Mouse (Mus musculus): Measurements from ENCODE around the gene Lin7b.
"Not testable (repeated sequence)": the region's sequence is repeated elsewhere in the genome, so short reads cannot be mapped to it uniquely, and the experiment has no call there.

Gene Lin7b

DNA sequence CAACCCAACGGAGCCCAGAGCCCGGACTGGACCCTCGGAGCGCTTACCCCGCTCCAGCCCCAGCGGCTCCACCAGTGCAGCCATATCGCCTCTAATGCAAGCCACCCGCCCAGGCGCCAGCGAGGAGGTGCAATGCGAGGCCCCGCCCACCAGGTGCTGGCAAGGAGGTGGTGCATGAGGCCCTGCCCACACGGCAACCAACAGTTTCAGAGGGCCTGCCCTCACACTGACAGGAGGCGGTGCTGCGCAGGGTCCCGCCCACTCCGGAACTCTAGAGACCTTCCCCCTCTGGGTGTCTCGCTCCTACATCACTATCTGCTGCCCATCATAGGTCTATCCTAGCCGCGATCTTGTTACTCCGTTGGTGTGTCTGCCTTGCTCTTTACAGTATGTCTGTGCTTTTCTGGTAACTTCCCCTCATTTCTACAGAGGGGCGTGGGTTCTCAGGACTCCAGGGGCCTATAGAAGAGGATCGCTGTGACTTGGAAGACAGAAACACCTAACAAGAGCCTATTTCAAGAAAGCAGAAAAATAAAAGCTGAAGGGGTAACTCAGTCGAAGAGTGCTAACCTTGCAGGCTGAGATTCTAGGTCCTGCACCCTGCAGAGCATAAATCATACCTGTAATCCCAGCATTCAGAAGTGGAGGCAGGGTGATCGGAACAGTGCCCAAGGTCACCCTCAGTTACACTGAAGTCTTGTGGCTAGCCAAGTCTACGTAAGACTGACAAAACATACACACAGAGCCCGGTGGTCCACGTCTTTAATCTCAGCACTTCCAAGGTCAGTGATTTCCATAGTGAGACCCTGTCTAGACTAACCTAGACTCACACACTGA lies at the start of gene Lin7b:
TSS of gene Lin7b (minus strand) at position 109 of the 837 bp plus-strand sequence.
- peak; percentile 95 for DNase-seq

DNA sequence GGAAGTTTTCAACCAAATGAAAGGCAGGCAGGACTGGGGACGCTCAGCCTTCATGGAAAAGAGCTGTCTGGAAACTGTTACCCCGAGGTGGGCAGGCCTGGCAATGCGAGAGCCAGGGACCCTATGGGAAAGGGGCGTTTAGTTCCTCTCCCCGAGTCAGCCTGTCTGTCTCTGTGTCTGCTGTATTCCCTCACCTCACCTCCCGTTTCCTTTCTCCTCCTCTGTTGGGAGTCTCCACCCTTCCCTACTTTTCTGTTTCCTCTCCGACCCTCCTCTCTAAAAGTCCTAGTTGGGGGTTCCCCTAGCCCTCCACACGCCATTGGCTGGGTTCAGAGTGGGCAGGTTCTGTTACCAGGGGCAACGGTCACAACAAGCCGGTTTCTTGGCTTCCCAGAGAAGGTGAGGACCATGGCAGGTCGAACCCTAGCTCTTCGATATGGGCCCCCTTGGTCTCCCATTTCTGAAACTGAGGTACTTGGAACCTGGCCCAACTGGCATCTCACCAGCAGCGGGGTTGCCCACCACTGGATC lies 47.6 kb upstream of the Lin7b start:
- no peak for DNase-seq

DNA sequence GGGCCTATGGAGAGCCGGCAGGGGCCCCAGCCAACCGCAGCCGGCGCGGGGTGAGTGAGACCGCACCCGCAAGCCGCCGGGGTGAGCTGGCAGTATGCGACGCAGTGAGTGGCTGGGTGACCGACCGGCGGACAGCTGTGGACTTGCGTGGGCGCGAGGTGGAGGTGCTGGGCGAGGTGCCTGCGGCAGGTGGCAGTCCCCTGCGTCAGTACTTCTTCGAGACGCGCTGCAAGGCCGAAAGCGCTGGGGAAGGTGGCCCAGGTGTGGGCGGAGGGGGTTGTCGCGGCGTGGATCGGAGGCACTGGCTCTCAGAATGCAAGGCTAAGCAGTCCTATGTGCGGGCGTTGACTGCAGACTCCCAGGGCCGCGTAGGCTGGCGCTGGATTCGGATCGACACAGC lies 45.3 kb upstream of the Lin7b start:
- no peak for DNase-seq

DNA sequence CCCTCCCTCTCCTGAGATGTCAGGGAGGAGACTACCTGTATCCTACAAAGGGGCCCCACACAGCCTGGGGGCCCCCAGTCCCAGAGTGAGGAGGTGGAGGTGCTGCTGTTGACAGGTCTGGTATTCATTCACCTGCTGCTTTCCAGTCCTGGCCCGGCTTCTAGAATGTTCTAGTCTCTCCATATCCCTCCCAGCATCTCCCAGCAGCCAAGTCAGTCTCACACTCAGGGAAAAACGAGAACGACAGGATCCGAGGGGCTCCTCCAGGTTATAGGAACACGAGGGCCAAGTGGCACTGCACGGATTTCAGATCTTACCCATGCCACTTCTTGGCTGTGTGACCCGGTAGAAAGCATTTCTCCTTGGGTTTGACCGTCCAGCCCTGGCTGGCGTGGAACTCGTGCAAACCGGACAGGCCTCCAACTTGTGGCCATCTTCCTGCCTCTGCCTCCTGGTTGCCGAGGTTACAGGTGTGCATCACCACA lies 44.4 kb upstream of the Lin7b start:
- DNase-seq = no peak

DNA sequence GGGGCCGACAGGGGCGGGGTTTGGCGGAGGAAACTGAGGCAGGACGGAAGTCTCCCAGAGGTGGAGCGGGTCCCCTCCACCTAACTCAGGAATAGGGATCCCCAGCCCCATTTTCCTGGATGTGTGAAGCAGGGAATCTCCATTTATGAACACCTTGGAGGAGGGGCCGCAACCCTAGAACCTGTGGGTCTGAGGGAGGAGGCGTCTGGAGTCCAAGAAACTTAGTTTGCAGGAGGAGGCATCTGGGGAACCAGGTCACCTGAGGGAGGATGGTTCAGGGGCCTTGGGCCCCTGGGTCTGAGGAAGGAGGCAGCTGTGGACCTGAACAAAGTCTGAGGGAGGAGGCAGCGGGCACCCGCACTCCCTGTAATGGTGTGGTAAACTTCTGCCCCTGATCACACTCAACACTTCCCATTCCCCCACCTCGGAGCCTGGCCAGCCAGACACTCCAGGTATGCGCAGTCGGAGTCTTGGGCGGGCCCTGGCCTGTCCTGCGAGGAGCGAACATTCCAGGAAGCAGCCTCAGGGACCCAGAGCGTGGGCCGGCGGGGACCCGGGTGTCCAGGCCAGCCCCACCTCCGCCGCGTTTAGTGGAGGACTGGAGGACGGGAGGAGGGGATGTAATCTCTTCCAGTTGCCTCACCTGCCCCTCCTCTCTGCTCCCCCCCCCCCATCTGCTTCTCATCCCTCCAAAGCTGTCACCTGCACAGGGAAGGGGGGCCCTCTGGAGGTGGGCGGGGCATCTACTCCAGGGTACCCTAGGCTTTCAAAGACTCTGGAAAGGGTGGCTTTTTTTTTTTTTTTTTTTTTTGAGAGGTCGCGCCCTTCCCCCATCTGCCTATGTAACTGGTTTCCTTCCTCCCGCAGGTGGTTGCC lies 43.7 kb upstream of the Lin7b start:
- DNase-seq = no peak

DNA sequence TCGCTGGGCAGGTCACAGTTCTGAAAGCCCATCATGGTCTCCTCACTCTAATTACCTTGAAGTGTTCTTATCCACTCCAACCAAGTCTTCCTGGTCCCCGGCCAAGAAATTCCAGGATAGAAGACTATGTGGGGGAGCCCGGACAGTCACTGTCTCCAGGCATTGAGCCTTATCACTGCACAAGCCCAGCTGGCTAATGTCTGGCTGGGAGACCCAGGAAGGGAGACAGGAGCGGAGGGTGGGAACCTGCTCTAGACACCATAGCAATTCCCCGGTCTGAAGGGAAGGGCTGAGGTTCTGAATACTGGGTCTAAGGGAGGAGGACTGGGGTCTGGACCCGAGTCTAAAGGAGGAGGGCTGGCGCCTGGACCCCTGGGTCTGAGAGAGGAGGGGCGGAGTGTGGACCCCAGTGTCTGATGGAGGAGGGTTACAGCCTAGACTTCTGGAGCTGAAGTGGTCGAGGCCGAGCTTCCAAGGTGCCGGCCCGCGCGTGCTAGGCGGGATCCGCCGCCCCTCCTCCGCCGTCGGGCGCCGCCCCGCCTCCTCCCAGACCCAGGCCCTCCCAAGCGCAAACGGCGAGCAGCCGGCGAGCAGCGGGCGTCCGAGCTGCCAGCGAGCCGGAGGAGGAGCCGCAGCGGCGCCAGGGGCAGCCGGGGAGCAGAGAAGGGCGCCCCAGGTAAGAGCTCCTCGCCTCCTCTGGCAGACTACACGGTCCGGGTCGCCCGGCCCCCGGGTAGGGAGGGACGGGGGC lies 42.9 kb upstream of the Lin7b start, which contains the start of gene Ntf5:
TSS of gene Ntf5 (plus strand) at position 583 of the 751 bp plus-strand sequence.
- no peak for DNase-seq

DNA sequence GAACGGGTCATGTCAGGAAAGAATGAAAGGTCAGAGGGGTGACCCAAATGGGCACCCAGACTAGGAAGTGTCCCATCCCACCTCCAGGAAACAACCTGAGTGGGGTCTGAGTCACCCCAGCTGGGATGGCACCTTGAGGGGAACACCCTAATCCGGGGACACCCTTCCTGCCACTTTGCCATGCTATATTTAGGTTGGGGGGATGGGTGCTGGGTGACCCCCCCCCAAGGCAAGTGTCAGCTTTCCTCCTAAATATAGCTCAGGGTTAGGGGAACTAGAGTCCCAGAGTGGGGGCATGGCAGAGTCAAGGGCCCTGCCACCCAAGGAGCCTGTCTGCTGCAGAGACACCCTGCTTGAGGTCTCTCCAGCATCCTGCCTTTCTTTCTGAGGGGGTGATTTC lies 42.0 kb upstream of the Lin7b start:
- no peak for DNase-seq

DNA sequence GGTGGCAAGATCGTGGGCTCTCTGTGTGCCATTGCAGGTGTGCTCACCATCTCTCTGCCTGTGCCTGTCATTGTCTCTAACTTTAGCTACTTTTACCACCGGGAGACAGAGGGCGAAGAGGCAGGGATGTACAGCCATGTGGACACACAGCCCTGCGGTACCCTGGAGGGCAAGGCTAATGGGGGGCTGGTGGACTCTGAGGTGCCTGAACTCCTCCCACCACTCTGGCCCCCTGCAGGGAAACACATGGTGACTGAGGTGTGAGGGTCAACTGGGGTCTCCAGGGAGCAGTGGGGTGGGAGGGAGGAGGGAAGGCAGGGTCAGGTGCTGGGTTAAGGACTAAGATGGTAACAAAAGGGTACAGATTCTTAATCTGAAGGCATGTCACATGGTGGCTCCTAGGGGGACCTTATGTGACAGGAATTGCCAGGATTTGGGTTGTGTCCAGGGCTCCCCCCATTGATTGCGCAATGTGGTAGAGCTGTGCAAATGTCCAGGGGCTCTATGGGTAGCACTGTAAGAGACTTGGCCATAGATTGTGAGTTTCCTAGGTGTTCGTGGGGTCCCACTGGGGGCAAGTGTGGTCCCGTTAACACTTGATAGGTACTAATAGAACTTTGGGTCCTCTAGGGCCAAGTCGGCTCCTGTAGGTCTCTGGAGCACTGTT lies 39.2 kb upstream of the Lin7b start:
- no peak for DNase-seq

DNA sequence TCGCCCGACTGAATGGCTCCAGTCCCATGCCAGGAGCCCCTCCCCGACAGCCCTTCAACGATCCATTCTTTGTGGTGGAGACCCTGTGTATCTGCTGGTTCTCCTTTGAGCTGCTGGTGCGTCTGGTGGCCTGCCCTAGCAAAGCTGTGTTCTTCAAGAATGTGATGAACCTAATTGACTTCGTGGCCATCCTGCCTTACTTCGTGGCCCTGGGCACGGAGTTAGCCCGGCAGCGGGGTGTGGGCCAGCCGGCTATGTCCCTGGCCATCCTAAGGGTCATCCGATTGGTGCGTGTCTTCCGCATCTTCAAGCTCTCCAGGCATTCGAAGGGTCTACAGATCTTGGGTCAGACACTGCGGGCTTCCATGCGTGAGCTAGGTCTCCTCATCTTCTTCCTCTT lies 38.6 kb upstream of the Lin7b start:
- DNase-seq = no peak

DNA sequence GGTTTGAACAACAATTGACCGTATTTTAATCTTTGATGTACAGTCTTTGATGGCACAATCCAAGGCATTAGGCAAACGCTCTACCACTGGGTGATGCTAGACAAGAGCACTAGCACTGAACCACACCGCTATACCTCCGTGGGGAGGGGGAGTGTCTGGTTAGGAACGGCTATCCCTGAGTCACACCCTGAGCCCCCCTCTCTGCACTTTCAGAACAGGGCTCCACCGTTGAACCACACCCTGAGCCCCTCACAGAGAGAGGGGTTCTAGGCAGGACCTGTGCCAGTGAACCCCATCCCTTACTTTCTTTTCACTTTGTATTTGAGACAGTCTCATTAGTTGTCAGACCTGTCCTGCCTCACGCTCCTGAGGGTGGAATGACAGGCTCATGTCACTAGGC lies 38.0 kb upstream of the Lin7b start:
- no peak for DNase-seq

DNA sequence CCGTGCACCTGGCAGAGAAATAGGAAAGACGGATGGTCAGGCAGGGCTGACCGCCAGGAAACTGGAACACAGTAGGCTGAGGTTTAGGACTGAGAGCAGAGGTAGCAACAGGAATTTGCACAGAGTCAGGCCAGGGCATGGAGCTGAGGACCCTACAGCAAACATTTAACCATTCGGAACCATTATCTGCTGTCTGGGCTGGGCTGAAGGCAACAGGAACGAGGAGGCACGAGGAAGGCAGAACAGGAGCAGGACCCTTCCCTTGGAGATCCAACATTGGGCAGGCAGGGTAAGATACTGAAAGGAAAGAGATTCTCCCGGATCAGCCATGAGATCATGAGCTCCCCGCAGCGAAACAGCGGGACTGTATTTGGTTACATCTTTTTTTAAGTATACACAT lies 37.5 kb upstream of the Lin7b start:
- DNase-seq = no peak

DNA sequence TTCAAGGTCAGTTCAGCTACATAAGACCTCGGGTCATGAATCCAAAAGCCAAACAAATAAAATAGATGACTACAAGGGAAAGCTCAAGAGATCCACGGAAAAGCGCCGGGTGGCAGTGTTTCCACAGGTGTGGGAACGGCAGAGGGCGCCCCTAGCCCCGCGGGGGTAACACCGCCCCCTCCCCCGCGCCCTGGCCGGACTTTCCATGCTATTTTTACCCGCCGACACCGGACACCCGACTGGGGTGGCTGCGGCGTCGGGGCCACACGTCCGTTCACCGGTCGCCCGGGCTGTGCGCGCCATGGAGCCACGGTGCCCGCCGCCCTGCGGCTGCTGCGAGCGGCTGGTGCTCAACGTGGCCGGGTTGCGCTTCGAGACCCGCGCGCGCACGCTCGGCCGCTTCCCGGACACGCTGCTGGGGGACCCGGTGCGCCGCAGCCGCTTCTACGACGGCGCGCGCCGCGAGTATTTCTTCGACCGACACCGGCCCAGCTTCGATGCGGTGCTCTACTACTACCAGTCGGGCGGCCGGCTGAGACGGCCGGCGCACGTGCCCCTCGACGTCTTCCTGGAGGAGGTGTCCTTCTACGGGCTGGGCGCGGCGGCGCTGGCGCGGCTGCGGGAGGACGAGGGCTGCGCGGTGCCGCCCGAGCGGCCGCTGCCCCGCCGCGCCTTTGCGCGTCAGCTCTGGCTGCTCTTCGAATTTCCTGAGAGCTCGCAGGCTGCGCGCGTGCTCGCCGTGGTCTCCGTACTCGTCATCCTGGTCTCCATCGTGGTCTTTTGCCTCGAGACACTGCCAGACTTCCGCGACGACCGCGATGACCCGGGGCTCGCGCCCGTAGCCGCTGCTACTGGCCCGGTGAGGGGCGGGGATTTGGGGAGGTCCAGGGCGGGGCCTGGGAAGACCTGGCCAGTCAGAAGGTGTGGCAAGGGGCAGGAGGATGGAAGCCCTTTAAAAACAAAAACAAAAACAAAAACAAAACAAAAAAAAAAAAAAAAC lies 36.1 kb upstream of the Lin7b start:
- no peak for DNase-seq

DNA sequence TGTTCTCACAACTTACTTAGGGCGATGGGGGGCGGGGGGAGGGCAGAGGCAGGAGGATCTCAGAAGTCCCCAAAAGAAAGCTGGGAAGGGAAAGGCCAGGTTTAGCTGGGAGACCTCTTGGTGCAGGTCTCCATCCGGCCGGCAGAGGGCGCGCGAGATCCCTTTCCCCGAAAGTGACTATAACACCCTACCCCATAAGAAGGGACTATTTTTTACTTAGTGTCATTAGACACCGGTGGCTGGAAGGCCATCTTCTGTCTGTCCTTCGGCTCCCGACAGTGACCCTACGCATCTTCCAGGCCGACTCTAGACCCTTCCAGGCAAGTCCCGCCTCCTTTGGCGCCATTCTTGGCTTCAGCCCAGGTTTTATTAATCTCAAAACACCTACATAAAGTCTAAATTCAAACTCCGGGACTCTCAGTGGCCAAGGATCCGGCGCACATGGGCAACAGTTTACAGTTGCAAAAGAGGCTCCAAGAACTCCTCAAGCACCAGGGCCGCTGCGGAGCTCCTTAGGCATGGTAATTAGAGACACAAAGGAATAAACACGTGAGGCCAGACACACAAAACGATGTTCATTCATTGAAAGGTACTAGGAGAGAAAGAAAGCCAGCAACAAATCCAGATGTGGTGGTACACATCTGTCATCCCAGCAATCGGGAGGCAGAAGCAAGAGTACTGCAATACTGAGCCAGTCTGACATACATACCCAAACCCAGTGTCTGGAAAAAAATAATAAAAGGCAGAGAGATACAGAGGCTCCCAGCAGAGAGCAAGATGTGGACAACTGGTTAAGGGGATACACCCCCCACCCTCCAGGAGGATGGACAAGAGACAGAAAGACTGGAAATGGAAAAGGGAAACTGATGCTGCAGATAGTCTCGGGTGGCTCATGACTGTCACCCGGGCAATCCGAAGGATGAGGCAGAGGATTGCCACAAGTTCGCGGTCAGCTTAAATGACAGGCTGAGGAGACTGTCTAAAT lies 35.0 kb upstream of the Lin7b start, which contains the start of gene Kcna7:
TSS of gene Kcna7 (plus strand) at position 563 of the 985 bp plus-strand sequence.
- peak; percentile 38 for DNase-seq

DNA sequence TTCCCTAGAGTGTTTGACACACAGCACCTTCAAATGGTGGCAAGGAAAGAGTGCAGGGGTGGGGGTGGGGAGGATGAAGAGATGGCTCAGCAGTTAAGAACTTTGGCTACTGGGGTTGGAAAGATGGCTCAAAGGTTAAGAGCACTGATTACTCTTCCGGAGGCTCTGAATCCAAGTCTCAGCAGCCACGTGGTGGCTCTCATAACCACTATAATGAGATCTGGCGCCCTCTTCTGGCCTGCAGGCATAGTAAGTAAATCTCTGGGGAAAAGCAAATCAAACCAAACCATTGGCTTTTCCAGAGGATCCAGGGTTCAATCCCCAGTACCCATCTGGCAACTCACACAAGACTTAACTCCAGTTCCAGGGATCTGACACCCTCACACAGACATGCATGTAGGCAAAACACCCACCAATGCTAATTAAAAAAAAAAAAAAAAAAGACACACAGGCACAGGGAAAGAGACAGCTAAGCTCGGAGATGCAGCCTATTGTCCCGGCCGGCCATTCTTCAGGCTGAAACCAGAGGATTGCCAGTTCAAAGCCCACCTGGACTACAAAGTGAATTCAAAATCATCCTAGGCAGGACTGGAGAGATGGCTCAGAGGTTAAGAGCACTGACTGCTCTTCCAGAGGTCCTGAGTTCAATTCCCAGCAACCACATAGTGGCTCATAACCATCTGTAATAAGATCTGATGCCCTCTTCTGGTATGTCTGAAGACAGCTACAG lies 33.3 kb upstream of the Lin7b start:
- peak; percentile 26 for DNase-seq

DNA sequence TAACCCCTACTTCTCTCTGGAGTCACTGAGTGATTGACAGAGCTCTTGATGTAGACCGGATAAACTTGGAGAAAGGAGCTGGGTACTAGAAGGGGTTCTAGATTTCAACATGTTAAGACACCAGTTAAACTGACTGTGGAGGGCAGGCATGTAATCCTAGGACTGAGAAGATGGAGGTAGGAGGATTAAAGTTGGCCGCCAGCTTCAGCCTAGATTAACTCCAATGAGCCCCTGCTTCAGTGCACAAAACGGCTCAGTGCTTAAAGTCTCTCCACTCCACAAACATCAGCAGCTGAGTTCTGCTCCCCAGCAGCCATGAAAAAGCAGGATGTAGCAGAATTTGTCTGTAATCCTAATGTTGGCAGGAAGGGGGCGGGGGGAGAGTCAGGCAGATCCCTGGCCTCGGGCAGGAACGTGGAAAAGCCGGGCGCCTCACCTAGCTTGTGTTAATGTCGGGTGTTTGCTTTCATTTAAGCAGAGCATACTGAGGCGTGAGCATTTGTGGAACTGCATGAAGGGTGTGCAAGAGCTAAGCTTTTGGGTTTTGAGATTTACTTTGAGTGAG lies 31.2 kb upstream of the Lin7b start:
- no peak for DNase-seq

DNA sequence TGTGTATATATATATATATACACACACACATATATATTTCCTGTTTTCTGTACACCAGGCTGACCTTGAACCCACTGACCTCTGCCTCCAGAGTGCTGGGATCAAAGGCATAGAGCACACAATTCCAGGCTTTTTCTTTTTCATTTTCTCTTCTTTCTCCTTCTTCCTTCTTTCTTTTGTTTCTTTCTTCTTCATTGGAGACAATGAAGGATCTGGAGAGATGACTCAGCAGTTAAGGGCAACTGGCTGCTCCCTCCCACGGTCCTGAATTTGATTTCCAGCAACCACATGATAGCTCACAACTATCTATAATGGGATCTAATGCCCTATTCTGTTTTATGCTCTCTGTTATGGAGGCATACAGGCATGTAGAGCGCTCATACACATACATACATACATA lies 26.4 kb upstream of the Lin7b start:
- DNase-seq = no peak

DNA sequence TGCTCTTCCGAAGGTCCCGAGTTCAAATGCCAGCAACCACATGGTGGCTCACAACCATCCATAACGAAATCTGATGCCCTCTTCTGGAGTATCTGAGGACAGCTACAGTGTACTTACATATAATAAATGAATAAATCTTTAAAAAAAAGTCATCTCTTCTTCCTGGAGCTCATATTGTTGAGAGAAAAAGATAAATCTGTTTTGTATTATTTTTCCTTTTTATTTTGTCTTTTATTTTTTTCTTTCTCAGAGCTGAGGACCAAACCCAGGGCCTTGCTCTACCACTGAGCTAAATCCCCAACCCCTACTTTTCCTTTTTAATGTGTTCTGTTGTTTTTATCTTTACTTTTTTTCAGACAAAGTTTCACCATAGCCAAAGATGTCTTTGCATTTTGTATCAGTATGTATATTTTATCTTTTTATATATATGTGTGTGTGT lies 26.0 kb upstream of the Lin7b start:
- not testable (repeated sequence) for DNase-seq
